Mouse (Mus musculus) cortical plate, adult 2 months (tissue): ENCODE measurements at regions not wholly inside any gene's neighbourhood (a gene's known extent, or its start where the extent isn't known, plus 50 kb on each side); places are given as distances from the start of the nearest gene placed in this dataset.

Experiments
- CTCF ChIP-seq: fragments of 200-500 bp; IDR thresholded peaks from 2 replicates; pipeline ENCODE4 v1.5.1; 2011; ENCODE audit warnings: mild to moderate bottlenecking, control low read depth, low read length; ENCODE audit not compliant: insufficient read depth; ENCODE audit errors: extremely low read depth
- POLR2A ChIP-seq: fragments of 200-500 bp; IDR thresholded peaks from 2 replicates; pipeline ENCODE4 v1.6.1; 2011; ENCODE audit warnings: mild to moderate bottlenecking, low read length, control low read depth; ENCODE audit not compliant: insufficient read depth; ENCODE audit errors: extremely low read depth

DNA sequence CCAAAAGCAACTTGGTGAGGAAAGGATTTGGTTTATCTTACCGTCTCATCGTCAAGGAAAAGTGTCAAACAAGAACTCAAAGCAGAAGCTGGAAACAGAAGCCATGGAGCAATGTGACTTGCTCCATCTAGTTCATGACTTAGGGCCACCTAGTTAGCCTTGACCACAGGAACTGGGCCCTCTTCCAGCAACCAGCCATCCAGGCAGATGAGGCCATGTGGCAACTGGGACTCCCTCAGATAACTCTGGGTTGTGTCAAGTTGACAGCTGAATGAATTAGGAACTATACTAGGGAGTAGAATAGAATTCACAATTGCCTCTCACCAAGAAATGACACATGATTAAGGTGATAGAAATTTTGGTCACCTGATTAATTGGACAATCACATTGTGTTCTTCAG, 791.5 kb upstream of the Api5 start:
- TF ChIP-seq CTCF = no peak
- no peak for TF ChIP-seq POLR2A
